Mouse (Mus musculus) gastrocnemius, postnatal 4 days (tissue): Measurements from ENCODE around the gene Klhl11. TPM values are rescaled to one million over a fixed set of nuclear protein-coding genes. Genes with fewer than 3 reads are reported as not detected.

Experiments
- DNase-seq, 2 experiments: peaks; one replicate each; pipeline ENCODE4 v3.0.0; 2021 to 2022; ENCODE audit warnings: low spot score in 2 of 2, mixed read lengths in 2 of 2
- microRNA-seq: library from miRNA; unstranded; fragments of <30 nt; microRNA quantifications from one replicate; pipeline ENCODE4 v1.2.0, GENCODE M21; 2021
- total RNA-seq, 2 experiments: library from RNA; stranded (reverse); gene quantifications; 2 replicates each; pipeline ENCODE4 v1.2.3; 2021

Gene Klhl11
- total RNA-seq, 2 experiments from 2014 or later, result 14.9 to 15.8 TPM

DNA sequence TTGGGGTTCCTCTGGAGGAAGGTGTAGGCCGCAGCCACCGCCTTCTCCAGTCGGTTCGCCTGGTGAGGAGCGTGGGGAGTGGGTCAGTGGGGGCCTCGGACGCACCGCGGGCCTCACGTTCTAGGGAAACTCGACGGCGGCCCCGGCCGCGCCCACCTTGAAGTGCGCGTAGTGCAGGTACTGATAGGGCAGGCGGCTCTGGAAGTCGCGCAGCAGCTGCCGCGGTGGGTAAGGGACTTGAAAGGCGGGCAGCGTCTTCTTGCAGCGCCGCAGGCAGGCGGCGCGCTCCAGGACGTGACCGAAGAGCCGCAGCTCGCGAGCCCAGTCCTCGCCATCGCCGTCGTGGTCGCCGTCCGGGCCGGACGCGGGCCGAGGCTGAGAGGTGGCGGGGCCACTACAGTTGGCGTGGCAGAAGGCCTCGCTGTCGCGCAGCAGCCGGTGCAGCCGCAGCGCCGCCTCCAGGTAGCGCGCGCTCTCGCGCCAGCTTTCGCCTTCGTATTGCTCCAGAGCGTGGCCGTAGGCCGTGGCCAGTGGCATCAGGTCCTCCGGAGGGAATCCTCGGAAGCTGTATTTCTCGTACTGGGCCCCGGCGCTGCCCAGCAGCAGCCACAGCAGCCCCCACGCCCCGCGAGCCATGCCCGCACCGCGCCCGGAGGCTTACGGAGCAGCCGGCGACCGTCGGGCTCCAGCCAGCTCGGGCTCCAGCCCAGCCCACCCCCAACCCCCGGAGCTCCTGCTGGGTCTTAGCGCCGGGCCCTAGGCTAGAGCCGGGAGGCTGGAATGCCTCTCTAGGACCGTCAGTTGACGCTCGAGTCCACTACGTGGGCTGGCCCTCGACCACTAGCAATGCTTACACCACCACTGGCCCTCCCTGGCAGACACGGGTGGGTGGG lies 58.3 kb downstream of the Klhl11 start, which contains the start of gene P3h4:
P3h4 (minus strand) TSS at position 816 of the 893 bp plus-strand sequence.
- DNase-seq, result peak; percentile 77 to 88

DNA sequence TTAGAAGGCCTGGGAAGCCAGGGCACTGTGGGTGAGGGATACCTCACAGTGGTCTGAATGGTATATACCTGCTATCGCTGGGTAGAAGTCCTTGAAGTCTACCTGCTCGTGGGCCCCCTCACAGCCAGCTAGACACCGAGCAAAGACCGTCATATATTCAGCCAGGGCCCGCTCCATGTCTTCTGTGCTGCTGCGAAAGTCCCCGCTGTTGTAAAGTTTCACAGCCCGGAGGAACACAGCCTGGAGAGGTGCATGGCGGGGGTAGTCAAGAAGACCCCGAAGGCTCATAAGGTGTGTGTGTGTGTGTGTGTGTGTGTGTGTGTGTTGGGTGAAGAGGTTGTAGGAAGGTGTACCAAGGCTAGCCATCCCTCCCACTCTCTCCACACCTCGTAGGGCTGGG lies 59.0 kb downstream of the Klhl11 start:
- DNase-seq, result no peak

Small RNA genes lying within 50 kb of the gene (microRNA-seq; reads per million reads assigned to microRNA genes)
- gene Gm27374 (not detected), gene Mir7116 (not detected)

Other genes starting within 250 kb of the Klhl11 start
- gene Krt16, start 223.8 kb downstream of the Klhl11 start, total RNA-seq, result under 1 TPM in 1 of 2 experiments, not detected in 1; 0.29 TPM
- under 1 TPM; 0.29 to 0.44 TPM for gene Krt17, start 211.7 kb downstream of the Klhl11 start, total RNA-seq
- not detected for gene Krt42, start 202.9 kb downstream of the Klhl11 start, total RNA-seq
- gene Eif1, start 152.9 kb downstream of the Klhl11 start, total RNA-seq, result 100 to 1,000 TPM; 842 to 874 TPM
- gene Gast, start 138.3 kb downstream of the Klhl11 start, total RNA-seq, result not detected
- gene Hap1, start 116.6 kb downstream of the Klhl11 start, total RNA-seq, result 1 to 10 TPM; 1.5 to 1.7 TPM
- 10 to 100 TPM; 80.4 to 91.4 TPM for gene Jup, start 75.0 kb downstream of the Klhl11 start, total RNA-seq
- gene P3h4, start 57.9 kb downstream of the Klhl11 start, total RNA-seq, result 10 to 100 TPM; 27.4 to 29.4 TPM
- gene Fkbp10, start 57.0 kb downstream of the Klhl11 start, total RNA-seq, result 10 to 100 TPM; 86.4 TPM
- gene Nt5c3b, start 30.9 kb downstream of the Klhl11 start, total RNA-seq, result 10 to 100 TPM; 35.8 to 38.1 TPM
- 1 to 10 TPM; 1.0 to 1.5 TPM for gene Klhl10, start 30.8 kb downstream of the Klhl11 start, total RNA-seq
- gene Acly, start 55.3 kb upstream of the Klhl11 start, total RNA-seq, result 10 to 100 TPM; 54.1 to 57.9 TPM
- under 1 TPM; 0.13 to 0.22 TPM for gene Ttc25, start 72.9 kb upstream of the Klhl11 start, total RNA-seq
- gene Cnp, start 102.2 kb upstream of the Klhl11 start, total RNA-seq, result 10 to 100 TPM; 33.3 to 38.3 TPM
- gene Nkiras2, start 146.5 kb upstream of the Klhl11 start, total RNA-seq, result 10 to 100 TPM; 42.5 to 43.7 TPM
- gene Dnajc7, start 147.4 kb upstream of the Klhl11 start, total RNA-seq, result 100 to 1,000 TPM; 192 to 239 TPM
- 1 to 10 TPM; 1.9 to 2.2 TPM for gene Zfp385c, start 219.7 kb upstream of the Klhl11 start, total RNA-seq
- gene Dhx58, start 231.5 kb upstream of the Klhl11 start, total RNA-seq, result 1 to 10 TPM; 1.0 to 1.1 TPM
- 10 to 100 TPM; 20.6 to 21.6 TPM for gene Kat2a, start 239.7 kb upstream of the Klhl11 start, total RNA-seq
- not detected for gene Hspb9, start 241.1 kb upstream of the Klhl11 start, total RNA-seq